Mouse (Mus musculus) ES-E14 (cell line): ENCODE results near the gene Ptprg. TPM values are rescaled to one million over a fixed set of nuclear protein-coding genes. Genes with fewer than 3 reads are reported as not detected.
A peak's percentile ranks its signal among the peaks of the same experiment; 100 is the strongest.

ENCODE experiments used
- DNase-seq: peaks from one replicate; pipeline ENCODE4 v3.0.0-alpha.2; 2013; ENCODE audit warnings: low read depth, low spot score
- H3K27ac ChIP-seq: 2 replicates; pipeline ENCODE4 v1.5.1; 2012; ENCODE audit warnings: low read depth, mild to moderate bottlenecking, low read length, moderate library complexity, mixed read lengths; ENCODE audit not compliant: poor library complexity, insufficient read depth, severe bottlenecking
- H3K36me3 ChIP-seq: 2 replicates; pipeline ENCODE4 v1.6.1; 2012; ENCODE audit warnings: mild to moderate bottlenecking, low read length, moderate library complexity, mixed read lengths; ENCODE audit not compliant: control insufficient read depth, poor library complexity, insufficient read depth, severe bottlenecking
- H3K4me1 ChIP-seq, 2 experiments: fragments of 150-350 bp in 1 of 2; sonication (generic) in 1 of 2; 2 replicates each; pipeline ENCODE4 v1.6.1; 2012; ENCODE audit warnings: low read length in 2 of 2, mild to moderate bottlenecking in 1 of 2, mixed read lengths in 1 of 2; ENCODE audit not compliant: control insufficient read depth in 2 of 2, insufficient read depth in 2 of 2, poor library complexity in 1 of 2
- H3K4me3 ChIP-seq, 2 experiments: fragments of 150-350 bp in 1 of 2; sonication (generic) in 1 of 2; 2 replicates each; pipeline ENCODE4 v1.5.1; 2012; ENCODE audit warnings: low read length in 2 of 2, low read depth in 1 of 2, mild to moderate bottlenecking in 1 of 2, mixed read lengths in 1 of 2; ENCODE audit not compliant: insufficient read depth in 1 of 2, poor library complexity in 1 of 2, severe bottlenecking in 1 of 2
- H3K9ac ChIP-seq: 2 replicates; pipeline ENCODE4 v1.6.1; 2012; ENCODE audit warnings: low read depth, mild to moderate bottlenecking, low read length, mixed read lengths; ENCODE audit not compliant: poor library complexity, insufficient read depth, severe bottlenecking
- H3K9me3 ChIP-seq: fragments of 150-350 bp; sonication (generic); 2 replicates; pipeline ENCODE4 v1.6.1; 2012; ENCODE audit warnings: low read depth, mild to moderate bottlenecking, low read length; ENCODE audit not compliant: control insufficient read depth, insufficient read depth
- CHD2 ChIP-seq: IDR thresholded peaks from 2 replicates; pipeline ENCODE4 v1.6.1; 2014; ENCODE audit warnings: mild to moderate bottlenecking, low read depth, low read length, inconsistent platforms
- HCFC1 ChIP-seq: IDR thresholded peaks from 2 replicates; pipeline ENCODE4 v1.6.1; 2012; ENCODE audit warnings: low read length, inconsistent platforms, borderline replicate concordance; ENCODE audit not compliant: insufficient read depth
- MAFK ChIP-seq: IDR thresholded peaks from 2 replicates; pipeline ENCODE4 v1.6.1; 2014; ENCODE audit warnings: mild to moderate bottlenecking, low read depth, low read length, inconsistent platforms; ENCODE audit not compliant: insufficient read depth
- ZC3H11A ChIP-seq: IDR thresholded peaks from 2 replicates; pipeline ENCODE4 v1.6.1; 2012; ENCODE audit warnings: low read depth, mild to moderate bottlenecking, inconsistent platforms, low read length, borderline replicate concordance
- ZNF384 ChIP-seq: IDR thresholded peaks from 2 replicates; pipeline ENCODE4 v1.6.1; 2012; ENCODE audit warnings: low read depth, low read length, inconsistent platforms
- in situ Hi-C, 2 experiments: fragments of 600-800 bp; cut with MboI; formaldehyde crosslinking; loops; one replicate each; pipeline ENCODE4 v1.15.1; 2025; ENCODE audit warnings: low sequenced_read_pairs in 2 of 2, inconsistent platforms in 1 of 2; ENCODE audit not compliant: unreplicated experiment in 2 of 2
- total RNA-seq: library from RNA; depleted of rRNA; stranded (reverse); fragments of 300-350 nt; gene quantifications from 2 replicates; pipeline ENCODE4 v1.2.3, GENCODE M21; 2012

The Ptprg gene
- total RNA-seq, 1 experiment, result 59.8 TPM

GRCm38 (mm10) chr14:11529591-11529990 is 23.7 kb upstream of the Ptprg start:
- no peaks in the 10 kb centered on the region for H3K36me3 ChIP-seq
- no peak for DNase-seq
- H3K4me3 ChIP-seq, result no peak overlapping the region
- H3K4me1 ChIP-seq, result peaks cover under 1 to 2% of the 10 kb centered on the region in 2 experiments; a peak in 3 of 4 replicates
- in situ Hi-C loops, result no loop called here
- H3K9ac ChIP-seq, result no peak overlapping the region
- H3K27ac ChIP-seq, result no peak overlapping the region
- no peaks in the 10 kb centered on the region for H3K9me3 ChIP-seq
- TF ChIP-seq ZNF384, result no peak
- no peak for TF ChIP-seq CHD2
- TF ChIP-seq ZC3H11A, result no peak
- TF ChIP-seq MAFK, result no peak
- TF ChIP-seq HCFC1, result no peak

- no peak overlapping the region for H3K9ac ChIP-seq
- H3K36me3 ChIP-seq, result no peaks in the 10 kb centered on the region
- TF ChIP-seq HCFC1 (no peak), ZC3H11A (no peak), MAFK (no peak), CHD2 (no peak), ZNF384 (no peak)
- no peaks in the 10 kb centered on the region for H3K9me3 ChIP-seq
- H3K27ac ChIP-seq, result no peak overlapping the region
- no peak overlapping the region for H3K4me3 ChIP-seq
- DNase-seq, result peak; percentile 36
- in situ Hi-C loops, result no loop called here
- peaks cover 5 to 7% of the 10 kb centered on the region in 2 experiments; a peak in 3 of 4 replicates for H3K4me1 ChIP-seq
Observed at GRCm38 (mm10) chr14:11534456-11534855, 18.9 kb upstream of the Ptprg start.

GRCm38 (mm10) chr14:11536121-11536520 is 17.2 kb upstream of the Ptprg start:
- Histone ChIP-seq H3K27ac (no peak overlapping the region), H3K4me3 (no peak overlapping the region), H3K4me1 (peaks cover 5 to 7% of the 10 kb centered on the region in 2 experiments; a peak in 3 of 4 replicates), H3K36me3 (no peaks in the 10 kb centered on the region), H3K9me3 (no peaks in the 10 kb centered on the region), H3K9ac (no peak overlapping the region)
- in situ Hi-C loops, result no loop called here
- no peak for DNase-seq
- TF ChIP-seq MAFK, result no peak
- no peak for TF ChIP-seq ZC3H11A
- TF ChIP-seq ZNF384, result no peak
- no peak for TF ChIP-seq HCFC1
- TF ChIP-seq CHD2, result no peak

GRCm38 (mm10) chr14:11551892-11552291 is 1.4 kb upstream of the Ptprg start:
- Histone ChIP-seq H3K9me3 (no peaks in the 10 kb centered on the region), H3K36me3 (no peaks in the 10 kb centered on the region), H3K4me3 (peak overlapping the region; percentile 84 to 92; a peak in 3 of 4 replicates), H3K4me1 (peaks cover 2 to 7% of the 10 kb centered on the region in 2 experiments; a peak in 3 of 4 replicates), H3K9ac (no peak overlapping the region), H3K27ac (no peak overlapping the region)
- TF ChIP-seq ZC3H11A, result no peak
- no peak for DNase-seq
- in situ Hi-C loops, result loop anchor here (25.0 kb wide), 1 partner anchor 585 kb away; no protein-coding TSS in a partner anchor
